Mouse (Mus musculus) kidney, postnatal 10 days (tissue): ENCODE measurements at regions not wholly inside any gene's neighbourhood (a gene's known extent, or its start where the extent isn't known, plus 50 kb on each side); places are given as distances from the start of the nearest gene placed in this dataset.

Source experiments
- DNase-seq: peaks from one replicate; pipeline ENCODE4 v3.0.0; 2021; ENCODE audit warnings: mixed read lengths

DNA sequence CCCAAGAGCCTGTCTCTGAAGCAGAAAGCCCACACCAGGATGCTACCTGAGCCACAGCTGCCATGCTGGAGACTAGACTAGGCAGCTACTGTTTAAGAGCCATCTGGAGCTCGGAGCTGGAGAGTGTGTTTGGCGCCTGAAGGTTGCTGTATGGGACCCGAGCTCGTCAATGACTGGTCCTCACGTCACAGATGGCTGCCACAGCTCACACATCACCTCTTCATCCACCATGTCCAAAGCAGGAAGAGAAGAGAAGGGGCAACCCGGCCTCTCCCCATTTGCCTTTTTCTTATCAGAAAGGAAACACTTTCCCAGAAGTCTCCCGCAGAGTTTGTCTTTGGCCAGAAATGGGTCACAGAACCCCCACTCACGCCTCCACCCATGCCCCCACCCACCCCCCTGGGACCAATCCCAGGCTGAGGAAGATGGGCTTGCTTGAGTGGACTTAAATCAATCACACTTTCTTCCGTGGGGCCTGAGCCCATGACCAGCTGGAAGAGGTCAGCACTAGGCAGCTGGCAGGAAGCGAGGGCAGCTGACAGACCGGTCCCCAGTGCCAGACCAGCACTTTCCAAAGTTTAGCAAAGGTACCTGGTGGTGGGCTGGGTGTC, 53.5 kb upstream of the Ptpn1 start:
- DNase-seq = no peak

DNA sequence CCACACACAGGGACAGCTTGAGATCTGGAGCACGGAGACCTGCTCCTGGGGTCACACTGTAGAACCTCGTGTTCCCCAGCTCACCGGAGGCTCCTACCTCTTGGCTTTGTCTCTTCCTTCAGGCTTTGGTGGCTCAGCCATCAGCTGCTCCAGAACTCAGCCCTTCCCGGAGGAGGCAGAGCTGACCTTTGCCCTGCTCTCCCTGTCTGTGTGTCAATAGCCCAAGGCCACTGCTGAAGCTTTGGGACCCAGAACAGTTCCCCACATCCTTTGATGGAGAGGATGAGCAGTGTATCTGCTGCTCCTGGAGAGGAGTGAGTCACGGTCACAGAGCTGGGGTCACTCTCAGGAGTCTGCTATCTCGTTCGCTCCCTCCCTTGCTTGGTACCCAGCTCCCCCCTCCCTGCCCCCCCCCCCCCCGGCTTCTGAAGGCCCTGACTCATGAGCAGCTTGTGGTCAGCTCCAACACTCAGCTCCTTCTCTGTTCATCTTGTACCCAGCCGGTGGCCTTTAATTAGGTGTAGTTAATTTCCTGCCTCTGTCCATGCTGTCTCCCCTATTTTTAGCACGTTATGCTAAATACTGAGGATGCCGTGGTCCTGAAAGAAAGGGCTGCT, 54.5 kb upstream of the Ptpn1 start:
- no peak for DNase-seq

DNA sequence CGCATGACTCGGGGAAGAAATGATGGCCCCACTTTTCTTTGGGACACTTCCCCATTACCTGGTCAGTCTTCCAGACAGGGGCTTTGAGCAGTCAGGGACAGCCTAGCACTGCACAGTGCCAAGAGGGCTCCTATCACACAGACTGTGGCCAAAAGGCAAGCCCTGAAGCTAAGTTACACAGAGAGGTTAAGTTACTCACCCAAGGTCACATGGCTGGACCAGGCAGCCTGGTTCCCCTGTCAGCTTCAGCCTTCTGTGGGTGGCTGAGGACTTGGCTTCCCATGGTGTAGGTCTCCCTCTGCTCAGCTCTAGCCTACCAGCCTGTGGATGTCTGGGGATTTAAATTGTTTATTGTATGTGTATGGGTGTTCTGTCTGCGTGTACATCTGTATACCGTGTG, 59.4 kb upstream of the Ptpn1 start:
- no peak for DNase-seq

DNA sequence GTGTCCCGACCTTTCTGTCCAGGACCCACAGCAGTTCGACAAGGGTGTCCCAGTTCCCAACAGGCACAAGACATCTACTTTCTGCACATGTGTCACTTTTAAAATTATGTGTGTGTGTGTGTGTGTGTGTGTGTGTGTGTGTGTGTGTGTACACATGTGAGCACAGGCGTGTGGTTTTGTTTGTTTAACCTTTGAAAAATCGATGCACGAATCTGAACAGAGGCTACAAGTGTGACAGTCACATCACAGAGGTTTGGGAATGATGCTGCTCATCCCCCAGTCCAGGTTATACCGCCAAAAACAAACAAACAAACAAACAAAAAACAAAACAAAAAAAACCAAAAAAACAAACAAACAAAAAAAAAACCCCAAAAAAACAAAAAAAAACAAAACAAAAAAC, 61.7 kb upstream of the Ptpn1 start:
- DNase-seq = no peak

DNA sequence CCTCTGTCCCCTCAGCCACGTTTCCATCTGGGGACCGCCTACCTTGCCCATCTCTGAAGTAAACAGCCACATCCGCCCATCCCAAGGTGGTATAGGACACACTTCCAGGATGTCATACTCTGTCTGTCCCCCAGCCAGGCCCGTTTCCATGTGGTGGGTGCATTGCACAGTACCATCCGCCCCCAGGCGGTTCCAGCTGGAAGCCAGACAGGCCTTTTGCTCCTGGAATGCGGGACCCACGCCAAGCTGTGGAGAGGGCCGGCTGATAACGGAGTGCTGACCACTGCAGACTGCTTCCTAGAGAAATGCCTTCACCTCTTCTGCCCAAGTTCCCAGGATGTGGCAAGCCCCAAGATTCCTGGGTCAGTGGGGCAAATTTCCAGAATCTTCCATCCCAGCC, 65.1 kb upstream of the Ptpn1 start:
- DNase-seq = peak; percentile 95

DNA sequence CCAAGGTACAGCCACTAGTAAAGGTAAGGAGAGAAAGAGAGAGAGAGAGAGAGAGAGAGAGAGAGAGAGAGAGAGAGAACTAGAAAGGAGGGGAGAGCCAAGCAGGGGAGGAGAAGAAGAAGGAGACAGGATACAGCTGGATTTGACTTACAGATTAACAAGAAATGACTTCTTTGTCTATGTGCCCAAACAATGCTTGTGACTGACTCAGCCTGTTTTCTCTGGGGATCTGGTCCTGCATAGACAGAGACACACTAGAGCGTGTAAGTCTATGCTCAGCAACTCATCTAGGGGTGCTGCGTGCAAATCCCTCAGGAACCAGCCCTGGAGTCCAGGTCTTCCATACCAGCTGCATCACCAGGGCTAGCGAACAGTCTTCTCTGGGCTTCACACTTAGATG, 66.3 kb upstream of the Ptpn1 start:
- DNase-seq = no peak

DNA sequence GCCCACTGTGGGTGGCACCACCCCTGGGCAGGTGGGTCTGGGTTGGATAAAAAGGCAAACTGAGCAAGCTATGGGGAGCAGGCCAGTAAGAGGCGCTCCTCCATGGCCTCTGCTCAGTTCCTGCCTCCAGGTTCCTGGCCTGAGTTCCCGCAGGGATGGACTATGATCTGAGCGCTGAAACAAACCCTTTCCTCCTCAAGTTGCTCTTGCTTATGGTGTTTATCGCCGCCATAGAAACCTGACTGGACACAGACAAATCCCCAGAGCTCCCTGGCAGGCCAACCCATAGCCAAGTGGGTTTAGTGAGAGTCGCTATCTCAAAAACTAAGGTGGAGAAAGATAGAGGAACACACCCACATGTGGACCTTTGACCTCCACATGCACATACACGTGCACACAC, 67.2 kb upstream of the Ptpn1 start:
- peak; percentile 39 for DNase-seq

DNA sequence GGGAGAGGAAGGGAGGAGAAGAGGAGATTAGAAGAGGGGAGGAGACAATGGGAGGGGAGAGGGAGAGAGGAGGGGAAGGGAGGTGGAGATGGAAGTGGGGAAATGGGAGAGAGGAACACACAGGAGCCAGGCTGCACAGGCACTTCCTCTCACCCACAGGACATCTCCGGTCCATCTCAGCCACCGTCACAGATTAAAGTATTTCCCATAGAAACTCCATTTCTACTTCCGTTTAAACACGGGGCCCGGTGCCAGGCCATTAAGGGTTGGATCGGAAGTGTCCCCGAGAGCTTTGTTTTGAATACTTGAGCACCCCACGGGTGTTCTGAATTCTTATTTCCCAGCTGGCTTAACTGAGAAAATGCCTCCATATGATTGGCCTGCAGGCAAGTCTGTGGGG, 67.6 kb upstream of the Ptpn1 start:
- DNase-seq = peak; percentile 88

DNA sequence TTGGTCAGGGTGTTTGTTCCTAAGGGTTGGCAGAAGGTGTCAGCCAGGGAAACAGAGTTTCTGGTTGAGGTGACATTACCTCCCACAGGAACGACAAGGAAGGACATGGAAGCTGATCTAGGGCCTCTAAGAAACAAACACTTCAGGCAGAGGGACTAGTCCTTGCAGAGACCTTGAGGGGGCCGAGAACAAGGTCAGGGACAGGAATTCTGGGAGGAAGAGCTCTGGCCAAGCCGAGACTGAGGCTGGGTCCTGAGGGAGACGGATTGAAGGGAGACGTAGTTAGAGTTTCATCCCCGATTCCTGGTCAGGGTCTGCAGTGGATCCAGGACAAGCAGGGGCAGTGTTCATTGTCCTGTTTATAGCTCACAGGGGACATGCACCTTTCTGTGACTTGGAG, 68.2 kb upstream of the Ptpn1 start:
- DNase-seq = no peak

DNA sequence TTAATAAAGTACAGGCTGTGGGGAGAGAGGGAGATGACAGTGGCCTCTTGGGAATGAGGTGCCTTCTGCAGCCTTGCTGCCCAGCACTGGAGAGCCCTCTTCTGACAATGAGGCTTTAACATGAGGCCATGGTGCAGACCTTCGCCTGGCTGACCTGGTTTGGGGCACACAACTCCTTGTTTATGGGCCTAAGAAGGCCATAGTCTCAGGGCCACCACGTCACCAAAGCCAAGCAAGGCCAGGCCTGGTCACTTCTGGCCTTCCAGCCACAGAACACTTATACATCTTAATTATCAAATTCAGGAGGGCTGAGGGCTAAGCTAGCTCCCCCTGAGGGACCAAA, 70.7 kb upstream of the Ptpn1 start:
- DNase-seq = no peak

DNA sequence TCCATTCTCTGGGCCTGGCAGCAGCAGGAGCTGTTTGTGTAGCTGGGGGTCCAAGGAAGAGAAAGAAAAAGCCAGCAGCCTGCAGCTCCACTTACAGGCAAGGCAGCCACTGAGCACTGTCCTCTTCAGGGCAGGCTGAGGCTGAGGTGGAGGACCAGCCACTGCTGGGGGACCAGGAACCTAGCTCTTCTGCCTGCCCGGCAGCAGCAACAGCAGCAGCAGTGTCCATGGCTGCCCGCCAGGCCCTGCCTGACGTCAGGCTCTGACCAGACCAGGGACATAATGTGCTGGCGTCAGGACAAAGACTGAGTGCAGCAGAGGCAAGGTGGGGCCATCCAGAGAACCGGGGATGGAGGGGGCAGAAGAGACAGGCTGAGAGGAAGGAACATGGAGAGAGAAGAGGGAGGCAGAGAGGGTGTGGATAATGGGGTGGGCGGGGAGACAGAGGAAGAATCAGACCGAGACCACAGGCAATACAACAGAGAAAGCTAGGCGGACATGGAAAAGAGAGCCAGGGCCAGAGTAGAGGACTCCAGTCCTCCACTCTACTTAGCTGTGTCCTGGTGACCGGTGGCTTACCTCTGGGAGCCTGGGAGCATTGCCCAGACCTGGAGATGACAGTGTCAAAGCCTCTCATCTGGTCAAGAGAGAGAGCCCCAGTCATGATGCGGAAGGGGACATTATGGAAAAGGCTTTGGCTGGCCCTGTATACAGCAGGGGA, 71.2 kb upstream of the Ptpn1 start:
- DNase-seq = peak; percentile 95

DNA sequence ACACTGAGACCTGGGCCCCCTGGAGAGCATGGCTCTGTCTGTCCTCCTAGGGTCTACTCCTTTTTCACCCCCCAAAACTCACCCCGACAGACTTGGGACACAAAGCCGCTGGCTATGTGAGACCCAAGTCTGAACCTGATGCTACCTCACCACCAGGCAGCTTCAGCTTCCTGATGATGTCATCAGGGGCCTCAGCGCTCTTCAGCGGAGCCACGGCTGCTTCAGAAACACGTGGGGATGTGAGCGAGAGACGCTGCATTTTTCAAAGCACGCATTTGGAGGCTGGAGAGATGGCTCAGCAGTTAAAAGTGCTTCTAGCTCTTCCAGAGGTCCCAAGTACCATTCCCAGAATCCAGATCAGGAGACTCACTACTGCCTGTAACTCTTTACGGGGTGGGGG, 72.3 kb upstream of the Ptpn1 start:
- DNase-seq = no peak

DNA sequence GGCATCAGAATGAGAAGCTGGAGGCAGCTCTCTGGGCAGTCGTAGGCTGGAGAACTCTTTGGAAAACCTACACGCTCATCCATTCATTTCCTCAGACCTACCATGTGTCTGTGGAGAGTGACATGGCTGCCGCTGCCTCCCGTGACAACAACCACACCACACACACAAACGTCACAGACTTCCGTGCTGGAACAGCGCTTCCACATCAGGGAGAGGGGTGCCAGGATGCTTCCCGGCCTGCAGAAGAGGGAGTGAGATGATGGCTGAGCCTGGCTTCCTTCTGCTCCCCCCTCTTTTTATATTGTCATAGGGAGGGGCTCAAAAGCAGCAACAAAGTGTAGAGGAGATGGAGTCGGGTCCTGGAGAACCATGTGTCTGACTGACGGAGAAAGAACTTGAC, 73.5 kb upstream of the Ptpn1 start:
- DNase-seq = no peak

DNA sequence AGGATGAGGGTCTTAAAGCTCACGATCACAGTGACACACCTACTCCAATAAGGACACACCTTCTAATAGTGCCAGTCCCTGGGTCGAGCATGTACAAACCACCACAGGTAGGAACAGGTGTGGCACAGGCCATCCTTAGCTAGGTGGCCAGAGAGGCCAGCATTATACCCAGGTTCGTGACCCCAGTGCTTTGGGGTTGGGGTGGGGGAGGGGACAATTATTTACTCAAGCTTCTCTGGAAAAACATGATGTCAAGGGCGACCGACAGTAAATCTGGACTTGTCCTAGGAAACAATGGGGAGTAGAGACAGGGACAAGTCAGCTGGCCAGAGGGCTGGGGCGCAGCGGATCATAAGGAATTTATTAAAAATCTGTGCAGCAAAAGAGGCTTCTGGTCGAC, 73.9 kb upstream of the Ptpn1 start:
- DNase-seq = no peak

DNA sequence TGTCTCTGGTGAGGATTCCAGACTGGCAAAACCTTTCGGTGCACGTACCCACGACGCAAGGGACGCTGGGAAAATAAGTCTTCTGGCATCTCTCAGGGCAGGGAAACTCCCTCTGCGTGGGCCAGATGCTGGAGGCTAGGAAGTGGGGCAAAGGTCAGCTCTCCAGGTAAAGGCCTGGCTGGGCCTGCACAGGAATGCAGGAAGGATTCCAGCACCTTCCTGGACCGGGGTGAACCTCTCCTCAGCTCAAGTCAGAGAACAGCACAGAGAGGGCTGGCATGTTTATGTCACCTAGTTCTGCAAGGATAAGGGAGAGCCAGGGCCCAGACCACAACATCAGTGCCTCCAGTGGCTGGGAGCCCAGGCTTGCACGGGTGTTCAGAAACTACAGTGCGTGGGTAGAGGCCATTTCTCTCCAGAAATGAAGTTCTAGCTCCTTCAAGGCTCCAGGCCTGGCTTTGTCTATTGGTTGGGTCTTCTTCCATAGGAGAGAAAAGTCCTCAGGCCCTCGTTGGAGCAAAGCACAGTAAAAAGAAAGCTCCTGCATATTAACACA, 74.9 kb upstream of the Ptpn1 start:
- DNase-seq = peak; percentile 76

DNA sequence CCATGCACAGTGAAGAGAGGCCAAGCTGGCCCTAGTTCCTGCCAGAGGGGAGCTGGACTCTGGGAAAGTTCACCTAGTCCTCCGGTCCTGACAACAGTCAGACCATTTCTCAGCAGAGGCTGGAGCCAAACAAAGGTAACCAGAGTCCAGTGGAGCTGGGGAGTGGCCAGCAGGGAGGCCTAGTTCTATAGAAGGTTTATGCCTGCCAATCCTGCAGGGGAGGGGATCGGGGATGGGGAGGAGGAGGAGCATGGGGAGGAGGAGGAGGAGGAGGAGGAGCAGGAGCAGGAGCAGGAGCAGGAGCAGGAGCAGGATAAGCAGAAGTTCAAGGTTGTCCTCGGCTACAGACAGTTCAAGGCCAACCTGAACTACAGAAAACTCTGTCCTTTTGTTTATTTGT, 75.8 kb upstream of the Ptpn1 start:
- DNase-seq = no peak

DNA sequence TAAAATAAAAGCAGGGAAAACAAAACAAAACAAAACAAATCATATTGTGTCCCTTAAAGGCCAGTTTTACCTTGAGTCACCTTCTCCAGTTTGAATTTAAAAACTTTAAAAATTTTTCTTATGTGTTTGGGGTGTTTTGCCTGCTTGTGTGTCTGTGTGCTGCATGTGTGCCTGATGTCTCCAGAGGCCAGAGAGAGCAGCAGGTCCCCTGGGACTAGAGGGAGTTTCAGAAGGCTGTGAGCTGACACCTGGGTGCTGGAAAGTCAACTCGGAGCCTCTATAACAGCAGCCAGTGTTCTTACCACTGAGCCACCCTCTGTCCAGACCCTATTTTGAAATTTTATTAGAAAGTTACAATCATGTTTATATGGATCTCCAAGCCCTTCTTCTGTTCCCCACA, 77.8 kb upstream of the Ptpn1 start:
- no peak for DNase-seq

DNA sequence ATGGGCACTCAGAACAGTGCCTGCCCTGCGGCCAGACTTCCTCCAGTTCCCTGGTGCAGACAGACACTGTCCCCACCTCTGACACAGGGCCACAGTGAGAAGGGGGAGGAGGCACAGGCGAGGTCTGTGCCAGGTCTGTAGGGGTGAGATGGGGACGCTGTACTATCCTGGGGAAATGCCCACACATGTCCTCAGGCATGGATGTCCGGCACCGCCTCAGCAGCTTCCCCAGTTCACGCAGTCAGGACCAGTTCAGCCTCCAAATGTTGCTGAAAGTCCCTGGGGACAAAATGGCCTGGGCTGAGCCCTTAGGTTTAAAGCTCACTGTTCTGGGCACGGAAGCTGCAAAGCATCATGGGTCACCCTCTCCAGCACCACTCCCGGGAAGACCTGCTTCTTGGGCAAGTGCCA, 78.4 kb upstream of the Ptpn1 start:
- no peak for DNase-seq

DNA sequence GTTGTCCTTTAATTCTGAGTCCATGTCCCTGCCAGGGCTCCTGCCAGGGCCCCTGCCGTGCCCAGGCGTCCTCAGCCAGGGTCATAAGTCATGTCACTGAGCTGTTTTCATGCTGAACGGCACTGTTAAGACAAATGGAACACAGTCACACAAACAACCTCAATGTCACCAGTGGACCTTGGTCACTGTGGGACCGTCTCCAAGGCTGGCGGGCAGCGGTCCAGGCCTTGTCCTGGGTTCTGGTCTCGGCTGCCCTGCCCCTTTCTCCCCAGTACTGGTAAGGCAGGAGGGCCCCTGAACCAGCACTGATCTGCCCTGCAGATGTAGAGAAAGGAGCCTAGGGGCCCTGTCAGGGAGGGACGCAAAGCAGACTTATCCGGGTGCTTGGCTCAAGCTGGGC, 79.3 kb upstream of the Ptpn1 start:
- peak; percentile 63 for DNase-seq

DNA sequence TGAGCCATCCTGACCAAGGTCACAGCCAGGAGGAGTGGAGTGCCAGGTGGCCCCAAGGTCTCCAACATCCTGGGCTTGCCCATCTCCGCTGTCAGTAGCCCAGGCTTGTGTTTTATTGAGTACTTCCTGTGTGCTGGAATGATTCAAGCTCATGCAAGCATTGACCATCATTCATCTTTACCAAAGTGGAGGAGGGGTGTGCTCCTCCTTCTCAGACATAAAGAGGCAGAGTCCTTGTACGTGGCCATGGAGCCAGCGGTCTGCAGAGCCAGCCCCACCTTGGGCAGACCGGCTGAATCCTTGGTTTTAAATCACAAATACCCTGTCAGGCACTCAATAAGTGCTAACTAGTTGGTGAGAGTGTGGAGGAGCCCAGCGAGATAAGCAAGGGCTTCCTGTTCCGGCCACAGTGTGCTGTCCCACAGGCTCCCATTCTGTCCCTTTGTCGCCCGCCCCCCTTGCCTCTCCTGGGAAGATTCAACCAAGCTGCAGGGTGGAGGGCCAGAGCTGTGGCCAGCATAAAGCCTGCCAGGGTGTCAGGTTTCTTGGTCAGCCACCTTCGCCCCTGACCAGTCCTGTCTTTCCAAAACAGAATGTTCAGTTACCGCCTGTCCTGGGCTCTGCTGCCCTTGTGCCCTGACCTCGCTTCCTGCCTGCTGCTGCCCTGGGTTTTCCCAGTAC, 80.5 kb upstream of the Ptpn1 start:
- DNase-seq = peak; percentile 76

DNA sequence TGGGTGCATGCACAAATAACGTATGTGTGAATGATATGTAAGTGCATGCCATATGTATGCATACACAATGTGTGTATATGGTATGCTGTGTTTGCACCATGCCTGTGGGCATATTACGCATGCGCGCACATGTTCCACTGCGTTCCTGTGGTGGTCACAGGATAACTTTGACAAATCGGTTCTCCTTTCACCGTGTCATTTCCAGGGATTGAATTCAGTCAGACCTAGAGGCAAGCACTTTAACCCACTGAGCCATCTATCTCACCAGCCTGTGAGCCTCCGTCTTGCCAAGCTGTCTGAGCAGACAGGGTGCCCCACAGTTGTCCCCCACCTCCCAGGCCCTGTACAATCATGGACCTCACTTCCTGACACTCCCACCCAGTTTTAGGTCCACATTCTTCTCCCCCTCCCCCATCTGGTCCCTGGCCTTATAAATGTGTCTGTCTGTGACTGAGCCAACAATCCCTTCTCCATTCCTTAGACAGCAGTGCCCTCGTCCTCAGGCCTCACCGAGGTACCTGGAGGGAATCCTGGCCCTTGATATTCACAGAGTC, 81.8 kb upstream of the Ptpn1 start:
- no peak for DNase-seq

DNA sequence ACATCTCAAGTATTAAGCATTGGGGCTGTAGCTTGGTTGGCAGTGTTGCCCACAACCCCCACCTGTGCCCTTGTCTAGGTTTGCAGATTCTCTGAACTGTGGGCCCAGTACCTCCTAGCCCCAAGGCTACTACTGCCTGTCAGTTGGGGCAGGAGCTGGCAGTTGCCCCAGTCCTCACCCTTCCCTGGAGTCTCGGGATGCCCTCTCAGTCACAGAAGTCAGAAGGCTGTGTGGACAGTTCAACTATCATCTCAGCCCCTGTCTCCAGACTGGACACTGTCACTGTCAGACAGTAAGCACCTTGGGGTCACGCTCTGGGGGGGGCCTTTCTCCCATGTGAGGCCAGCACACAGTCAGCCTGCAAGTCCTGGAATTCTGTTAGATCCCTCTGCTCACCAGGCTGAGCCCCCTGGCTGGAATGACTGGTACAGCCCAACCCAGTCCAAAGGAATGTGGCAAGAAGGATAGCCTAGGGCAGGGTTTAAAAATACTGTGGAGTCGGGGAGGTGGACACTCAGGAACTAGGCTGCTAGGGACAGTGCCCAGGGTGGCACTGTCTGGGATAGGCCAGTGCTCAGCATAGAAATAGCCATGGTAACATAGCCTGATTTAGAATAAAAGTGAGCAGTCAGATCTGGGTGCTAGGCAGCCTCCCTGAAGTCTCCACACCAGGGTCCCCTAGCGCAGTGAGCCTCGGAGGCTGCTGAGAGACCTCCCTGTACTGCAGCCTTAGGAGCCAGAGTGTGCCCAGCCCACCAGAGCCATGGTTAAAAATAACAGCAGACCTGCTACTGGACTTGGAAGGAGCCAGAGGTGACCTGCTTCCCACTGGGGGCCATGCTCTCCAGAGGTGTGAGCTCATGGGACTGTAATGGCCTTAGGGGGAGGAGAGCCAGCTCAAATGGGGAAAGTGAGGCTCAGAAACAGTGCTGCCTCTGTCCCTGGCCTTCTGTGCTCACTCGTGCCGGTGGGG, 83.1 kb upstream of the Ptpn1 start:
- DNase-seq = no peak
